Mouse (Mus musculus) CH12.LX (cell line): ENCODE data around the gene Rpl21.

Source experiments
- BHLHE40 ChIP-seq: IDR thresholded peaks from 2 replicates; pipeline ENCODE4 v1.6.1; 2011; ENCODE audit warnings: mild to moderate bottlenecking, low read depth, low read length, improper control_type of control experiment
- CHD2 ChIP-seq: IDR thresholded peaks from 2 replicates; pipeline ENCODE4 v1.6.1; 2011; ENCODE audit warnings: low read length, improper control_type of control experiment
- CTCF ChIP-seq, 2 experiments: IDR thresholded peaks in 1 of 2; conservative IDR thresholded peaks in 1 of 2; 2 replicates each; pipeline ENCODE4 v1.5.1; 2011 to 2012; ENCODE audit warnings: low read depth in 2 of 2, low read length in 2 of 2, improper control_type of control experiment in 1 of 2, inconsistent platforms in 1 of 2, mild to moderate bottlenecking in 1 of 2, moderate library complexity in 1 of 2
- EP300 ChIP-seq: IDR thresholded peaks from 2 replicates; pipeline ENCODE4 v1.6.1; 2011; ENCODE audit warnings: low read length, improper control_type of control experiment
- HCFC1 ChIP-seq: IDR thresholded peaks from 2 replicates; pipeline ENCODE4 v1.6.1; 2012; ENCODE audit warnings: low read depth, mild to moderate bottlenecking, inconsistent platforms, low read length, improper control_type of control experiment
- KAT2A ChIP-seq: IDR thresholded peaks from 2 replicates; pipeline ENCODE4 v1.6.1; 2012; ENCODE audit warnings: low read length, improper control_type of control experiment, inconsistent platforms; ENCODE audit not compliant: insufficient replicate concordance
- MAX ChIP-seq: IDR thresholded peaks from 2 replicates; pipeline ENCODE4 v1.6.1; 2011; ENCODE audit warnings: low read length, improper control_type of control experiment
- PAX5 ChIP-seq: IDR thresholded peaks from 2 replicates; pipeline ENCODE4 v1.6.1; 2012; ENCODE audit warnings: low read length, inconsistent platforms, mixed read lengths
- POLR2A ChIP-seq: IDR thresholded peaks from 2 replicates; pipeline ENCODE4 v1.6.1; 2011; ENCODE audit warnings: low read depth, mild to moderate bottlenecking, improper control_type of control experiment, low read length
- SIN3A ChIP-seq: IDR thresholded peaks from 2 replicates; pipeline ENCODE4 v1.6.1; 2012; ENCODE audit warnings: low read length, improper control_type of control experiment, inconsistent platforms
- USF1 ChIP-seq: IDR thresholded peaks from 2 replicates; pipeline ENCODE4 v1.6.1; 2014; ENCODE audit warnings: low read depth, mild to moderate bottlenecking, inconsistent platforms, low read length, improper control_type of control experiment
- USF2 ChIP-seq: conservative IDR thresholded peaks from 2 replicates; pipeline ENCODE4 v1.6.1; 2011; ENCODE audit warnings: low read depth, low read length, improper control_type of control experiment
- ZC3H11A ChIP-seq: IDR thresholded peaks from 2 replicates; pipeline ENCODE4 v1.6.1; 2012; ENCODE audit warnings: low read depth, mild to moderate bottlenecking, inconsistent platforms, low read length, improper control_type of control experiment
- ZNF384 ChIP-seq: IDR thresholded peaks from 2 replicates; pipeline ENCODE4 v1.6.1; 2012; ENCODE audit warnings: low read depth, low read length, improper control_type of control experiment, inconsistent platforms

GRCm38 (mm10) chr5:146812866-146813265, 19.8 kb upstream of the Rpl21 start:
- TF ChIP-seq PAX5 = no peak
- no peak for TF ChIP-seq CHD2
- no peak for TF ChIP-seq POLR2A
- no peak for TF ChIP-seq EP300
- no peak for TF ChIP-seq HCFC1
- TF ChIP-seq KAT2A = no peak
- no peak for TF ChIP-seq CTCF (conservative IDR thresholded peaks at IDR 0.05 in 1 of 2, IDR thresholded peaks at IDR 0.05 in 1 of 2; ENCODE audit: low read depth in 2 of 2, low read length in 2 of 2)
- no peak for TF ChIP-seq USF1
- TF ChIP-seq ZNF384 = no peak
- TF ChIP-seq MAX = no peak
- no peak for TF ChIP-seq ZC3H11A
- no peak for TF ChIP-seq BHLHE40
- TF ChIP-seq SIN3A = no peak
- no peak for TF ChIP-seq USF2
